Mouse (Mus musculus) liver, embryonic 14.5 days (tissue): ENCODE measurements around the gene Gstp2.

Experiments
- CTCF ChIP-seq: IDR thresholded peaks from 2 replicates; pipeline ENCODE4 v1.5.1; 2016; ENCODE audit warnings: antibody characterized with exemption, low read depth, control low read depth
- EP300 ChIP-seq: IDR thresholded peaks from 2 replicates; pipeline ENCODE4 v1.6.1; 2016; ENCODE audit warnings: antibody characterized with exemption, low read depth

DNA sequence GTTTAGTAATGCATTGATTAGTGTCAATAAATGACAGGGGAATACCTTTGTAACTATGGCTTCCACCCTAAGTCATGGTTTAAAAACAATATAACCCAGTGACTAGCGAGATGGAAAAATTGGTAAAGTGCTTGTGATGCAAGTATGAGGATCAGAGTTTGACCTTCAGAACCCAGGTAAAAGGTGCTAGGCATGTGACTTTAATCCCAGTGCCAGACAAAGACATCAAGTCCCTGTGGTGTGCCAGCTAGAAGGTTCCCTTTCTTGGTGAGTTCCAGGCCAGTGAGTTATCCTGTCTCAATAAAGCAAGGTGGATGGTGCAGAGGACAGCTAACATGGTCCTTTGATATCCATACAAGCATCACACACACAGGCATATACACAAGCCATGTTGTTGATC lies 29.7 kb upstream of the Gstp2 start:
- TF ChIP-seq CTCF (no peak), EP300 (no peak)
